ENCODE assay signal across 13 mouse cellular contexts in genomic region chr1:69506011-69506410, GRCm38 (mm10).
A peak's percentile ranks its signal among the peaks of the same experiment; 100 is the strongest.
DNase-seq lines count a peak whose midpoint lies in the region.
"Had no signal": no experiment of that assay in that cellular context is flagged by ENCODE, and none has a peak within 500 bp of the region (broad histone marks: within the 10 kb centered on the region; RNA-seq: fewer than 3 reads in every experiment).

No protein-coding gene starts in this region.

- intact Hi-C loops in gastrocnemius, postnatal 36 days (cut with DNase I), result loop anchor here (10.0 kb wide), 1 partner anchor 179 kb away; the partner anchor contains the start of gene Ikzf2
- intact Hi-C loops in heart, postnatal 36 days (cut with DNase I), result no loop called here

- DNase-seq in gastrocnemius, adult 18-20 months (ENCODE audit: low spot score), result peak; percentile 74
- no peak for DNase-seq in gastrocnemius, postnatal 36 days
- peak; percentile 4 to 7 for DNase-seq in heart, adult 18-20 months
- no peak for DNase-seq in heart, postnatal 36 days
- peak; percentile 54 for DNase-seq in gastrocnemius, postnatal 25 days
- no peak for DNase-seq in right cerebral cortex, adult 2 months (ENCODE audit: low spot score in 2 of 2)
- DNase-seq: adrenal gland, postnatal 10 days; adrenal gland, postnatal 36 days; cerebellum, adult 18-20 months; cerebellum, adult 9-10 months; cerebellum, postnatal 14 days; heart, postnatal 4 days; kidney, adult 18-20 months had no signal

Comparison
In these comparisons a context has a peak if more than half of its experiments do, and no peak if none do; other contexts are left out.
1. DNase-seq: peak in gastrocnemius, adult 18-20 months (single experiment), heart, adult 18-20 months (2 of 2) and gastrocnemius, postnatal 25 days (single experiment); none in gastrocnemius, postnatal 36 days (0 of 2), heart, postnatal 36 days (0 of 2) and right cerebral cortex, adult 2 months (0 of 2).